Mouse (Mus musculus): ENCODE measurements around the gene Ksr2.

- TF ChIP-seq GATA1 (IDR thresholded peaks at IDR 0.05; ENCODE audit: borderline replicate concordance, low read length) (no peak), CTCF (IDR thresholded peaks at IDR 0.05; ENCODE audit: low read depth, low read length) (no peak), TAL1 (conservative IDR thresholded peaks at IDR 0.05; ENCODE audit: low read depth, low read length) (no peak), GATA2 (IDR thresholded peaks at IDR 0.05; ENCODE audit: borderline replicate concordance, low read depth, low read length) (no peak)
Observed at GRCm38 (mm10) chr5:117447698-117448097, 33.9 kb downstream of the Ksr2 start.

Data from G1E (cell line).